Mouse (Mus musculus): Measurements from ENCODE around the gene Opa3. TPM values are rescaled to one million over a fixed set of nuclear protein-coding genes. Genes with fewer than 3 reads are reported as not detected.
A peak's percentile ranks its signal among the peaks of the same experiment; 100 is the strongest.

Gene Opa3
- polyA plus RNA-seq, 1 experiment from 2014 or later: 20.7 TPM

DNA sequence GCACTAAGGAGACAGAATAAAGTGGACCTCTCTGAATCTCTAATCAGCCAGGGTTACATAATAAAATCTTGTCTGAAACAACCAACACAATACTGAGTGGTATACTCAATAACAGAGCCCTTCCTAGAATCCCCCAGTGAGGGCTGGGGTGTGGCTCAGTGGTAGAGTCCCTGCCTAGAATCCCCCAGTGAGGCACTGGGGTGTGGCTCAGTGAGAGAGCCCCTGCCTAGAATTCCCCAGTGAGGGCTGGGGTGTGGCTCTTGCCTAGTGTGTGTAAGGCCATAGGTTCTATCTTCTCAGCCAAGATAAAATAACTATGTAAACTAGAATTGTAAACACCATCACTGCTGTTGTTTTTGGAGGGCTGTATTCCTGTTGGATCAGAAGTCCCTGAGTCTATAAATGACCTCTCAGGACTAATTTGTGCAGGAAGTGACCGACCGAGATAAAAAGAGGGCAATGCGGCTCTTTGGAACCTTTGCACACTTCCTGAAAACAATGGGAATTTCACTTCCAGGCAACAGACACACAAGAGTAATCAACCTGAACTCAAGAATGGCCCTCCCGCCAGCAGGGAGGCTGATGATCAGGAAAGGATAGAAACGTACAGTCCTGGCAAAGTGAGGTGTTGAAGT is 17.0 kb upstream of the Opa3 start:
- no peak for ATAC-seq (ENCODE audit: low FRiP score, low TSS enrichment)
- Histone ChIP-seq H3K9me3 (ENCODE audit: control insufficient read depth, low read length) (no peaks in the 10 kb centered on the region), H3K9ac (ENCODE audit: low read length) (no peak overlapping the region), H3K27ac (replicated peaks) (no peak overlapping the region), H3K36me3 (ENCODE audit: control insufficient read depth, insufficient read depth, low read length) (no peaks in the 10 kb centered on the region), H3K27me3 (ENCODE audit: control insufficient read depth, insufficient read depth, low read length) (no peaks in the 10 kb centered on the region), H3K4me2 (replicated peaks; ENCODE audit: low read depth) (no peak overlapping the region), H3K4me3 (ENCODE audit: low read depth, low read length) (no peak overlapping the region), H3K4me1 (replicated peaks; ENCODE audit: control insufficient read depth, insufficient read depth) (no peaks in the 10 kb centered on the region)
- TF ChIP-seq CTCF (IDR thresholded peaks at IDR 0.05; ENCODE audit: low read depth) (no peak), EP300 (optimal IDR thresholded peaks at IDR 0.05) (no peak)
- DNase-seq (ENCODE audit: low spot score): no peak
- WGBS: 72% methylated on average over 5 of the region's 5 CpGs

- TF ChIP-seq EP300 (optimal IDR thresholded peaks at IDR 0.05) (no peak), CTCF (IDR thresholded peaks at IDR 0.05; ENCODE audit: low read depth) (peak; percentile 34; the same call in 1 of the 2 replicates)
- Histone ChIP-seq H3K4me1 (replicated peaks; ENCODE audit: control insufficient read depth, insufficient read depth) (no peaks in the 10 kb centered on the region), H3K9ac (ENCODE audit: low read length) (peak within 1 kb of the TSS; percentile 48; the same call in 1 of the 2 replicates), H3K4me3 (ENCODE audit: low read depth, low read length) (peak within 1 kb of the TSS; percentile 42), H3K27ac (replicated peaks) (no peak within 1 kb of the TSS), H3K27me3 (ENCODE audit: control insufficient read depth, insufficient read depth, low read length) (no peaks in the 10 kb centered on the region), H3K4me2 (replicated peaks; ENCODE audit: low read depth) (peak within 1 kb of the TSS; percentile 65), H3K9me3 (ENCODE audit: control insufficient read depth, low read length) (no peaks in the 10 kb centered on the region), H3K36me3 (ENCODE audit: control insufficient read depth, insufficient read depth, low read length) (no peaks in the 10 kb centered on the region)
- ATAC-seq (ENCODE audit: low FRiP score, low TSS enrichment) (peak; percentile 44; the same call in 1 of the 2 replicates), DNase-seq (ENCODE audit: low spot score) (peak; percentile 46)
- WGBS: 2% methylated on average over 28 of the region's 30 CpGs
Observed at GRCm38 (mm10) chr7:19211996-19212755, 16.0 kb upstream of the Opa3 start, which contains the start of gene Gpr4. TSS of gene Gpr4 (plus strand) at chr7:19212538.

DNA sequence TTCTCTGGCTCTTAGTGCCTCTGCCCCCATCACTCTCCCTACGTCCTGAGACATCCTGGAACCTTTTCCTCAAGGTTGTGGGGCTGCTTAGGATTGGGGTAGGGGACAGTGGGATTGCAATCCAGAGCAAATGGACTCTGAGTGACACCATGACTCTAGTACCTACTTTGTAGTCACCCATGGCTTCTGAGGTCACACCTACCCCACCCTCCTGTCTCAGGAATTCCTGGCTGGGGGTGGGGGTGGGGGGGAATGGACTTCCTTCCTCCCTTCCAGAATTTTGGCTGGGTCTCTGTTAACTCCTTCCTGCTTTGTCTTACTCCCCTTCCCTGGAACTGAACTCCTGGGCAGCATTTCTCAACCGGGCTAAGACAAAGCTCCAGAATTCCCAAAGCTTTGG is 14.7 kb upstream of the Opa3 start:
- H3K27me3 ChIP-seq (ENCODE audit: control insufficient read depth, insufficient read depth, low read length): no peaks in the 10 kb centered on the region
- TF ChIP-seq EP300 (optimal IDR thresholded peaks at IDR 0.05) (no peak), CTCF (IDR thresholded peaks at IDR 0.05; ENCODE audit: low read depth) (no peak)
- H3K4me3 ChIP-seq (ENCODE audit: low read depth, low read length): no peak overlapping the region
- 50% methylated on average over 2 of the region's 2 CpGs for WGBS
- ATAC-seq (ENCODE audit: low FRiP score, low TSS enrichment): no peak
- no peak overlapping the region for H3K27ac ChIP-seq (replicated peaks)
- no peak overlapping the region for H3K4me2 ChIP-seq (replicated peaks; ENCODE audit: low read depth)
- no peaks in the 10 kb centered on the region for H3K9me3 ChIP-seq (ENCODE audit: control insufficient read depth, low read length)
- H3K4me1 ChIP-seq (replicated peaks; ENCODE audit: control insufficient read depth, insufficient read depth): no peaks in the 10 kb centered on the region
- no peaks in the 10 kb centered on the region for H3K36me3 ChIP-seq (ENCODE audit: control insufficient read depth, insufficient read depth, low read length)
- no peak overlapping the region for H3K9ac ChIP-seq (ENCODE audit: low read length)
- no peak for DNase-seq (ENCODE audit: low spot score)

GRCm38 (mm10) chr7:19214369-19214768 is 13.8 kb upstream of the Opa3 start:
- no peak for ATAC-seq (ENCODE audit: low FRiP score, low TSS enrichment)
- H3K4me1 ChIP-seq (replicated peaks; ENCODE audit: control insufficient read depth, insufficient read depth): no peaks in the 10 kb centered on the region
- WGBS: 56% methylated on average over 7 of the region's 7 CpGs
- TF ChIP-seq CTCF (IDR thresholded peaks at IDR 0.05; ENCODE audit: low read depth): no peak
- TF ChIP-seq EP300 (optimal IDR thresholded peaks at IDR 0.05): no peak
- DNase-seq (ENCODE audit: low spot score): no peak
- no peak overlapping the region for H3K4me3 ChIP-seq (ENCODE audit: low read depth, low read length)
- no peaks in the 10 kb centered on the region for H3K36me3 ChIP-seq (ENCODE audit: control insufficient read depth, insufficient read depth, low read length)
- no peak overlapping the region for H3K4me2 ChIP-seq (replicated peaks; ENCODE audit: low read depth)
- no peaks in the 10 kb centered on the region for H3K9me3 ChIP-seq (ENCODE audit: control insufficient read depth, low read length)
- H3K9ac ChIP-seq (ENCODE audit: low read length): no peak overlapping the region
- H3K27me3 ChIP-seq (ENCODE audit: control insufficient read depth, insufficient read depth, low read length): no peaks in the 10 kb centered on the region
- H3K27ac ChIP-seq (replicated peaks): no peak overlapping the region

DNA sequence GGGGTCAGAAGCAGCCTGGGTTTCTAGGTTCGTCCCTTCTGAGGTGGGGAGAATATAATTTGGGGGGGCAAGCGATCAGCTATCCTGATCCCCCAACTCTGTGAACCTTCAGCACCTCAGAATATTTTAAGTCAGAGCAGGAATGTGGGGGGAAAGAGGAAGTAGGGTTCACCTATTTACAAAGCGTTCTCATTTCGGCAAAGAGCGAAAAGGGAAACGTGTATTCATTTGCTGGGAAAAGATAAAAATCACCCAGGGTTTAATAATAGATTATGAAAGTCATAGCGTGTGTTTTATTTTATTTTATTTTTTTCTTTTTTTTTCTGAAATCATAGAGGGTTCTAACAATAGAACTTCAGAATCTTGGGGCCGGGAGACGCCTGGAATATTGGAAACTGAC is 13.2 kb upstream of the Opa3 start:
- DNase-seq (ENCODE audit: low spot score) (no peak), ATAC-seq (ENCODE audit: low FRiP score, low TSS enrichment) (no peak)
- Histone ChIP-seq H3K9ac (ENCODE audit: low read length) (no peak overlapping the region), H3K9me3 (ENCODE audit: control insufficient read depth, low read length) (no peaks in the 10 kb centered on the region), H3K27me3 (ENCODE audit: control insufficient read depth, insufficient read depth, low read length) (no peaks in the 10 kb centered on the region), H3K36me3 (ENCODE audit: control insufficient read depth, insufficient read depth, low read length) (no peaks in the 10 kb centered on the region), H3K4me2 (replicated peaks; ENCODE audit: low read depth) (no peak overlapping the region), H3K4me1 (replicated peaks; ENCODE audit: control insufficient read depth, insufficient read depth) (no peaks in the 10 kb centered on the region), H3K4me3 (ENCODE audit: low read depth, low read length) (no peak overlapping the region), H3K27ac (replicated peaks) (no peak overlapping the region)
- WGBS: 52% methylated on average over 9 of the region's 9 CpGs
- no peak for TF ChIP-seq CTCF (IDR thresholded peaks at IDR 0.05; ENCODE audit: low read depth)
- TF ChIP-seq EP300 (optimal IDR thresholded peaks at IDR 0.05): no peak

GRCm38 (mm10) chr7:19217492-19217891 is 10.6 kb upstream of the Opa3 start:
- Histone ChIP-seq H3K9ac (ENCODE audit: low read length) (no peak overlapping the region), H3K36me3 (ENCODE audit: control insufficient read depth, insufficient read depth, low read length) (no peaks in the 10 kb centered on the region), H3K9me3 (ENCODE audit: control insufficient read depth, low read length) (no peaks in the 10 kb centered on the region), H3K27ac (replicated peaks) (no peak overlapping the region), H3K4me1 (replicated peaks; ENCODE audit: control insufficient read depth, insufficient read depth) (no peaks in the 10 kb centered on the region), H3K27me3 (ENCODE audit: control insufficient read depth, insufficient read depth, low read length) (no peaks in the 10 kb centered on the region), H3K4me2 (replicated peaks; ENCODE audit: low read depth) (no peak overlapping the region), H3K4me3 (ENCODE audit: low read depth, low read length) (no peak overlapping the region)
- DNase-seq (ENCODE audit: low spot score) (no peak), ATAC-seq (ENCODE audit: low FRiP score, low TSS enrichment) (no peak)
- WGBS: 48% methylated on average over 5 of the region's 5 CpGs
- no peak for TF ChIP-seq EP300 (optimal IDR thresholded peaks at IDR 0.05)
- no peak for TF ChIP-seq CTCF (IDR thresholded peaks at IDR 0.05; ENCODE audit: low read depth)
